In genomic region chr7:29118142-29118851, GRCm38 (mm10) we compare ENCODE assay signal across 19 mouse cellular contexts. TPM values are rescaled to one million over a fixed set of nuclear protein-coding genes. Genes with fewer than 3 reads are reported as not detected.
A peak's percentile ranks its signal among the peaks of the same experiment; 100 is the strongest.
DNase-seq lines count a peak whose midpoint lies in the region; ATAC-seq lines count a peak whose summit lies in the region.
"Had no signal": no experiment of that assay in that cellular context is flagged by ENCODE, and none has a peak within 500 bp of the region (broad histone marks: within the 10 kb centered on the region; RNA-seq: fewer than 3 reads in every experiment).

No protein-coding gene starts in this region.

- no peak overlapping the region for H3K27ac ChIP-seq in intestine, embryonic 15.5 days
- H3K27ac ChIP-seq in intestine, embryonic 16.5 days (ENCODE audit: low read length) = no peak overlapping the region
- H3K27ac ChIP-seq: embryonic facial prominence, embryonic 13.5 days; heart, adult 2 months; hindbrain, embryonic 12.5 days; layer of hippocampus, adult 2 months; liver, embryonic 15.5 days had no signal

- no peaks in the 10 kb centered on the region for H3K36me3 ChIP-seq in intestine, embryonic 15.5 days
- no peaks in the 10 kb centered on the region for H3K36me3 ChIP-seq in intestine, embryonic 16.5 days (ENCODE audit: control insufficient read depth, insufficient read depth, low read length)
- H3K36me3 ChIP-seq: hindbrain, embryonic 12.5 days; liver, embryonic 15.5 days had no signal

- no peak overlapping the region for H3K9ac ChIP-seq in intestine, embryonic 15.5 days
- H3K9ac ChIP-seq in intestine, embryonic 16.5 days (ENCODE audit: low read depth, low read length) = no peak overlapping the region
- H3K9ac ChIP-seq: embryonic facial prominence, embryonic 13.5 days; hindbrain, embryonic 12.5 days; liver, embryonic 15.5 days had no signal

- ATAC-seq in intestine, embryonic 15.5 days = 0 out of 2 replicates have a peak, but pooled peaks have one; percentile 36
- no peak for ATAC-seq in intestine, embryonic 16.5 days

- peak; percentile 36 for DNase-seq in testis, postnatal 14 days (ENCODE audit: low spot score)
- DNase-seq in testis, postnatal 10 days (ENCODE audit: low spot score) = no peak
- DNase-seq in embryo, embryonic 9.5 days (ENCODE audit: extremely low spot score) = peak; percentile 36
- no peak for DNase-seq in spleen, adult 18-20 months
- no peak for DNase-seq in lung, postnatal 10 days
- DNase-seq: adrenal gland, postnatal 10 days; cerebellum, adult 11 months; cerebellum, postnatal 36 days; heart, adult 2 months; kidney, adult 8-10 months; left cerebral cortex, postnatal 4 days; lung, postnatal 14 days; thymus, adult 18-20 months had no signal

- H3K27me3 ChIP-seq in intestine, embryonic 15.5 days (replicated peaks) = no peaks in the 10 kb centered on the region
- no peaks in the 10 kb centered on the region for H3K27me3 ChIP-seq in intestine, embryonic 16.5 days (replicated peaks; ENCODE audit: control insufficient read depth, insufficient read depth, low read length)
- H3K27me3 ChIP-seq: embryonic facial prominence, embryonic 13.5 days; hindbrain, embryonic 12.5 days; liver, embryonic 15.5 days had no signal

- no peaks in the 10 kb centered on the region for H3K4me1 ChIP-seq in intestine, embryonic 15.5 days (replicated peaks)
- H3K4me1 ChIP-seq in intestine, embryonic 16.5 days (ENCODE audit: control insufficient read depth, insufficient read depth, low read length) = no peaks in the 10 kb centered on the region; the same call in 1 of the 2 replicates
- H3K4me1 ChIP-seq: embryonic facial prominence, embryonic 13.5 days; liver, embryonic 15.5 days had no signal

- no peak overlapping the region; the same call in 1 of the 2 replicates for H3K4me2 ChIP-seq in intestine, embryonic 15.5 days (replicated peaks)
- H3K4me2 ChIP-seq in intestine, embryonic 16.5 days (ENCODE audit: low read depth, low read length) = no peak overlapping the region
- H3K4me2 ChIP-seq: embryonic facial prominence, embryonic 13.5 days; hindbrain, embryonic 12.5 days; liver, embryonic 15.5 days had no signal

- H3K4me3 ChIP-seq in intestine, embryonic 15.5 days (replicated peaks) = no peak overlapping the region
- H3K4me3 ChIP-seq in intestine, embryonic 16.5 days (ENCODE audit: low read length) = no peak overlapping the region
- H3K4me3 ChIP-seq: embryonic facial prominence, embryonic 13.5 days; heart, adult 2 months; hindbrain, embryonic 12.5 days; layer of hippocampus, adult 2 months; liver, embryonic 15.5 days had no signal

- 21% methylated on average over 18 of the region's 18 CpGs for WGBS in intestine, embryonic 15.5 days
- WGBS in intestine, embryonic 16.5 days = 20% methylated on average over 18 of the region's 18 CpGs

- H3K9me3 ChIP-seq in intestine, embryonic 15.5 days = no peaks in the 10 kb centered on the region
- H3K9me3 ChIP-seq in intestine, embryonic 16.5 days (ENCODE audit: control insufficient read depth, low read length) = no peaks in the 10 kb centered on the region
- H3K9me3 ChIP-seq: embryonic facial prominence, embryonic 13.5 days; hindbrain, embryonic 12.5 days; liver, embryonic 15.5 days had no signal

RNA-seq across cellular contexts. Expression of gene Ryr1, which starts 6.7 kb away (rescaled TPM):
- polyA plus RNA-seq in intestine, embryonic 15.5 days (2015; fragmentation: Nextera tagmentation; extraction: Ambion mirVana) = 0.67 and 1.00 TPM in 2 replicates
- polyA plus RNA-seq in intestine, embryonic 16.5 days (2015; fragmentation: Nextera tagmentation; extraction: Ambion mirVana) = 0.66 and 0.82 TPM in 2 replicates

RNA-seq across cellular contexts. Expression of gene Rasgrp4, which starts 16.4 kb away (rescaled TPM):
- polyA plus RNA-seq in intestine, embryonic 15.5 days (2015; fragmentation: Nextera tagmentation; extraction: Ambion mirVana) = 0.44 and 0.62 TPM in 2 replicates
- 0.43 and 0.59 TPM in 2 replicates for polyA plus RNA-seq in intestine, embryonic 16.5 days (2015; fragmentation: Nextera tagmentation; extraction: Ambion mirVana)

RNA-seq across cellular contexts. Expression of gene Fam98c, which starts 37.7 kb away (rescaled TPM):
- polyA plus RNA-seq in intestine, embryonic 15.5 days (2015; fragmentation: Nextera tagmentation; extraction: Ambion mirVana) = 48.7 and 49.3 TPM in 2 replicates
- polyA plus RNA-seq in intestine, embryonic 16.5 days (2015; fragmentation: Nextera tagmentation; extraction: Ambion mirVana) = 52.5 and 56.8 TPM in 2 replicates

RNA-seq across cellular contexts. Expression of gene Ggn, which starts 51.7 kb away (rescaled TPM):
- polyA plus RNA-seq in intestine, embryonic 15.5 days (2015; fragmentation: Nextera tagmentation; extraction: Ambion mirVana) = 0.49 and 0.76 TPM in 2 replicates
- polyA plus RNA-seq in intestine, embryonic 16.5 days (2015; fragmentation: Nextera tagmentation; extraction: Ambion mirVana) = 0.48 and 0.82 TPM in 2 replicates

RNA-seq across cellular contexts. Expression of gene Spred3, which starts 51.9 kb away (rescaled TPM):
- polyA plus RNA-seq in intestine, embryonic 15.5 days (2015; fragmentation: Nextera tagmentation; extraction: Ambion mirVana) = 1.4 and 2.0 TPM in 2 replicates
- 1.1 and 1.7 TPM in 2 replicates for polyA plus RNA-seq in intestine, embryonic 16.5 days (2015; fragmentation: Nextera tagmentation; extraction: Ambion mirVana)

Comparison
In these comparisons a context has a peak if more than half of its experiments do, and no peak if none do; other contexts are left out.
1. DNase-seq: peak in testis, postnatal 14 days (single experiment) and embryo, embryonic 9.5 days (single experiment); none in testis, postnatal 10 days (single experiment), spleen, adult 18-20 months (0 of 2) and lung, postnatal 10 days (single experiment).